Mouse (Mus musculus): ENCODE data around the gene Sphkap. TPM values are rescaled to one million over a fixed set of nuclear protein-coding genes. Genes with fewer than 3 reads are reported as not detected.

Sphkap gene
- total and polyA plus RNA-seq, 3 experiments, result 0.26 to 1.7 (median 0.68) TPM

DNA sequence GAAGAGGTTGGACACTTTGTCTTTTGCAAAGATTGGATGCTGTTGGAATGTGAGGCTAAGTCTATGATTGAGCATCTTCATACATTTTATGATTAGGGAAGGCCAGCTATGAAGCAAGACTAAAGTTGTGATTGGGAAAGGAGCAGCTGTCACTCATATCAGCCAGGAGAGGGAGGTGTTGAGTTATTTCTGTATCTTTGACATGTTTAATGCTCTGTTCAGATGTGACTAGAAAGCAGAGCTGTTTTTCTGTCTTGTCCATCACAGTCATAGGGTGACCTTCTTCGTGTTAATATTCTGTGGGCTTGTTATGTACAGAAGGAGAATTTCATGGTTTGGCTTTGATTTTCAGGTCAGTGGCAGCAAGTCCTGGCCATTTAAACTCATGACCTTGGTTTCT is 184.9 kb downstream of the Sphkap start:
- Histone ChIP-seq H3K4me1 (ENCODE audit: control insufficient read depth, insufficient read depth, low read length) (no peaks in the 10 kb centered on the region), H3K79me2 (replicated peaks; ENCODE audit: control insufficient read depth, insufficient read depth, low read length) (no peaks in the 10 kb centered on the region), H3K4me3 (no peak overlapping the region), H3K27ac (no peak overlapping the region), H3K9ac (ENCODE audit: low read depth, low read length) (no peak overlapping the region), H3K27me3 (ENCODE audit: control insufficient read depth, insufficient read depth, low read length) (no peaks in the 10 kb centered on the region), H3K36me3 (ENCODE audit: control insufficient read depth, insufficient read depth, low read length) (no peaks in the 10 kb centered on the region)
- DNase-seq, result no peak
- TF ChIP-seq CTCF (IDR thresholded peaks at IDR 0.05), result peak; percentile 62
- TF ChIP-seq EP300 (IDR thresholded peaks at IDR 0.05; ENCODE audit: insufficient read depth, low read depth, low read length), result no peak
- 50% methylated on average over 1 of the region's 1 CpGs for WGBS
- intact Hi-C loops (cut with DNase I), result loop anchor here (2.0 kb wide), 1 partner anchor 494 kb away; no protein-coding TSS in a partner anchor

DNA sequence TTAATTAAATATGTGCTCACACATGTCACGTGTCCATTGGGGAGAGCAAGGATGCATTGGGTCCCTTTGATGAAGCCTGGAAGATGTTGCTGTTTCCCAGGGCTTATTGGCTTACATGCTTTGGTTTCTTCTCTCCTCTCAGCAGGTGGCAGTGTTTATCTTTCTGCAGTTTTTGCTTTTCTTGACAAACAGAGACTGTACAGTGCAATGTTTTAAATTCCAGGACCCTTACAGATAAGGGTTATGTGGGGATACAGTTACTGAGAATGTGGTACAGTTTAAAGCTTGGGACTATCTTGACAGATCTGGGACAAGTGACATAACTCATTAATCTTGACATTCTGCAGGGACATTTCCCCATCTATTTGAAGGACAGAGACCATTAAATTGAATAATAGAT is 189.7 kb downstream of the Sphkap start:
- DNase-seq, result no peak
- H3K27ac ChIP-seq, result no peak overlapping the region
- no peaks in the 10 kb centered on the region for H3K79me2 ChIP-seq (replicated peaks; ENCODE audit: control insufficient read depth, insufficient read depth, low read length)
- peak; percentile 54 for TF ChIP-seq CTCF (IDR thresholded peaks at IDR 0.05)
- no peak for TF ChIP-seq EP300 (IDR thresholded peaks at IDR 0.05; ENCODE audit: insufficient read depth, low read depth, low read length)
- no peaks in the 10 kb centered on the region for H3K36me3 ChIP-seq (ENCODE audit: control insufficient read depth, insufficient read depth, low read length)
- no peak overlapping the region for H3K4me3 ChIP-seq
- no peaks in the 10 kb centered on the region for H3K27me3 ChIP-seq (ENCODE audit: control insufficient read depth, insufficient read depth, low read length)
- H3K4me1 ChIP-seq (ENCODE audit: control insufficient read depth, insufficient read depth, low read length), result no peaks in the 10 kb centered on the region
- no peak overlapping the region for H3K9ac ChIP-seq (ENCODE audit: low read depth, low read length)
- 18% methylated on average over 1 of the region's 1 CpGs for WGBS
- intact Hi-C loops (cut with DNase I), result no loop called here

DNA sequence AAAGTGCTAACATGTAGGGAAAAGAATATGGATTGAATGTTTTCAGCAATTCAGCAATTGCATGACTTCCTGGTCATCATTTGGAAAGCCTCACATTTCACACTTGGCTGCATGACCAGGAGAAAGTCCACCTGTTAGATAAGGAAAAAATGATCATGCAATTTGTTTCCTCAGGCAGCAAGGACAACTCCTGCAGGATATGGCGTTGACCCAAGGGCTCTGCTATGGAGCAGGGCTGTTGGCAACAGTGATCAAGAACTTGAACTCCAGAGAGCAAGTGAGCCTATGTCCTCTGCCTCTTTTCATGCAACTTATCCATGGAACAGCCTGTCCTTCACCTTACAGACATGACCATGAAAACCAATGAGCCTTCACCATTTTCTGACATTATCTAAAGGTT is 198.0 kb downstream of the Sphkap start:
- 51% methylated on average over 1 of the region's 1 CpGs for WGBS
- no peak for DNase-seq
- no peak overlapping the region for H3K27ac ChIP-seq
- H3K27me3 ChIP-seq (ENCODE audit: control insufficient read depth, insufficient read depth, low read length), result no peaks in the 10 kb centered on the region
- H3K4me1 ChIP-seq (ENCODE audit: control insufficient read depth, insufficient read depth, low read length), result no peaks in the 10 kb centered on the region
- intact Hi-C loops (cut with DNase I), result no loop called here
- H3K9ac ChIP-seq (ENCODE audit: low read depth, low read length), result no peak overlapping the region
- no peak for TF ChIP-seq EP300 (IDR thresholded peaks at IDR 0.05; ENCODE audit: insufficient read depth, low read depth, low read length)
- no peak for TF ChIP-seq POLR2A (IDR thresholded peaks at IDR 0.05; ENCODE audit: insufficient read depth, low read depth, low read length)
- no peak for TF ChIP-seq CTCF (IDR thresholded peaks at IDR 0.05)
- H3K79me2 ChIP-seq (replicated peaks; ENCODE audit: control insufficient read depth, insufficient read depth, low read length), result no peaks in the 10 kb centered on the region
- H3K4me3 ChIP-seq, result no peak overlapping the region
- no peaks in the 10 kb centered on the region for H3K36me3 ChIP-seq (ENCODE audit: control insufficient read depth, insufficient read depth, low read length)

Other genes starting within 250 kb of the Sphkap start
- gene Daw1, start 248.4 kb downstream of the Sphkap start, total RNA-seq (2021), result not detected
- 0.08 TPM in 1 of 2 replicates, not detected in the other for gene Daw1, start 248.4 kb downstream of the Sphkap start, polyA plus RNA-seq (2012; rRNA removed)